Mouse (Mus musculus): ENCODE results near the gene Sik3. TPM values are rescaled to one million over a fixed set of nuclear protein-coding genes. Genes with fewer than 3 reads are reported as not detected.

Gene Sik3
- polyA plus RNA-seq, 1 experiment from 2014 or later: 13.4 TPM

DNA sequence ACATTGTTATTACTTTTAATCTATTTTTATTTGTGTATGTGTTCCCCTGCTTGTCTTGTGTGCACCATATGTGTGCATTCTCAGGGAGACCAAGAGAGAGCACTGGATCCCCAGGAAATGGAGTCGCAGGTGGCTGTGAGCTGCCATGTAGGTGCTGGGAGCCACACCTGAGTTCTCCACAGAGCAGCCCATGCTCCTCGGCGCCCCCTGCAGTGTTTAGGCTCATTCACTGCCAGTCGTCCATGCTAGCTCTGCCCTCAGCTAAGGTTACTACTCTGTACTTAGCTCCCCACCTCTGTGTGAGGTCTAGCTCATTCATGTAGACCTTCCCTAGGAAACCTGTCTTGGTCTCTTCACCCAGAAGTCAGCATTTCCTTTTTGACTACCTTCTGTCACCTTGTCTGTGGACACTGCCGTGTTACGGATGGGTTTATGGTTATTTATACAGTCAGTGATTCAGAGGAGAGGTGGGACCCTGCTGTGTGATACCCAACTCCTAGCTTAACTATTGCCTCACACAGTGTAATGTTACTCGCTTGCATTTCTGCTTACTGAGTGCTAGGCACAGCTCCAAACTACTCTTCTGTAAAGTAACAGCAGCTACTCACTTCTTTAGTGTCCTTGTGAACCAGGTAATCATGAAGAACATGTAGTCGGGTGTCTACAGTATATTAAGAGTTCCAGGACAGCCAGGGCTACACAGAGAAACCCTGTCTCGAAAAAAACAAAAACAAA, 59.6 kb downstream of the Sik3 start:
- 62% methylated on average over 9 of the region's 9 CpGs for WGBS

DNA sequence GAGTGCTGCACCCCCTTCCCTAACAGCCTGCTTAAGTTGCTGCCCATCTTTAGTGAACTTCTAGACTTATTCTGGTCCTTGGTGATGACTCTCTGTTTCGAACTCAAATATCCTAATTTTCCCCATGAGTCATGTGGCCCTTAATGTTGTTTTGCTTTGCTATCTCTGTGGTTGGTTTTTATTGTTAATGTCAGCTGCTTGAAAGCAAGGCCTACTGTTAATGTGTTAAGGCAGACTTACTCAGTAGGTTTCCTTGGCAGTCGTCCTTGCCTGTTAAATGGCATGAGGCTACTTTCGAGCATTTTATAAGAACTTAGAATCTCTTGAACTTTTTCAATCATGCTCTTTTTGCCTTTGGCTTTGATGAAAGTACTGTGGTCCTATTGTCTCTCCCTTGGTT, 60.8 kb downstream of the Sik3 start:
- no peaks in the 10 kb centered on the region for H3K36me3 ChIP-seq (ENCODE audit: control insufficient read depth, insufficient read depth, low read length)
- no peaks in the 10 kb centered on the region for H3K27me3 ChIP-seq (replicated peaks; ENCODE audit: control insufficient read depth, insufficient read depth, low read length)
- DNase-seq (ENCODE audit: low spot score) (no peak), ATAC-seq (ENCODE audit: low read depth) (no peak)
- no peak overlapping the region for H3K4me2 ChIP-seq (ENCODE audit: low read depth, low read length)
- H3K27ac ChIP-seq (replicated peaks; ENCODE audit: low read depth, low read length): no peak overlapping the region
- 65% methylated on average over 3 of the region's 3 CpGs for WGBS
- H3K9me3 ChIP-seq (ENCODE audit: control insufficient read depth, low read length): no peaks in the 10 kb centered on the region
- H3K9ac ChIP-seq (ENCODE audit: low read depth, low read length): no peak overlapping the region
- H3K4me3 ChIP-seq (ENCODE audit: low read depth, low read length): no peak overlapping the region
- peaks cover 18% of the 10 kb centered on the region for H3K4me1 ChIP-seq (ENCODE audit: control insufficient read depth, insufficient read depth, low read length)

More for the DNA sequence above, 59.6 kb downstream of the Sik3 start:
- Histone ChIP-seq H3K9ac (ENCODE audit: low read depth, low read length) (no peak overlapping the region), H3K27ac (replicated peaks; ENCODE audit: low read depth, low read length) (no peak overlapping the region), H3K4me1 (ENCODE audit: control insufficient read depth, insufficient read depth, low read length) (peaks cover 24% of the 10 kb centered on the region), H3K4me2 (ENCODE audit: low read depth, low read length) (no peak overlapping the region), H3K27me3 (replicated peaks; ENCODE audit: control insufficient read depth, insufficient read depth, low read length) (no peaks in the 10 kb centered on the region), H3K36me3 (ENCODE audit: control insufficient read depth, insufficient read depth, low read length) (no peaks in the 10 kb centered on the region), H3K9me3 (ENCODE audit: control insufficient read depth, low read length) (no peaks in the 10 kb centered on the region), H3K4me3 (ENCODE audit: low read depth, low read length) (no peak overlapping the region)
- no peak for DNase-seq (ENCODE audit: low spot score)
- ATAC-seq (ENCODE audit: low read depth): no peak

DNA sequence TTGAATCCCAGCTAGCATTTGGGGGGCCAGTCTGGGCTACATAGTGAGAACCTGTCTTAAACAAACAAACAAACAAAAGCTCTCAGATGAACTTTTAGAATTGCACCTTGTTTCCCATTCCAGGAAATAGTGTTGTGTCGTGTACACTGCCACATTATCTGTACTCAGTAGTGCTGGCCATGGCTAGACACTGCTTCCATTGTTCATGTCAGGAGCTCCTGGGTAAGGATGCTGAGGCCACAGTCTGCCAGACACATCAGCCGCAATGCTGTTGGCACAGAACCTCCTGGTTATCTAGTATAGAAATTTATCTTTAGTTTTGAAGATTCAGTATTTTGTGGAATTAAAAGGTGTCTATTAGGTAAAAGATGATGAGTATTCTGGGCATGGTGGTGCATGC, 63.0 kb downstream of the Sik3 start:
- WGBS: 40% methylated on average over 2 of the region's 2 CpGs
- Histone ChIP-seq H3K27me3 (replicated peaks; ENCODE audit: control insufficient read depth, insufficient read depth, low read length) (no peaks in the 10 kb centered on the region), H3K27ac (replicated peaks; ENCODE audit: low read depth, low read length) (no peak overlapping the region), H3K4me1 (ENCODE audit: control insufficient read depth, insufficient read depth, low read length) (peaks cover 12% of the 10 kb centered on the region), H3K36me3 (ENCODE audit: control insufficient read depth, insufficient read depth, low read length) (no peaks in the 10 kb centered on the region), H3K4me2 (ENCODE audit: low read depth, low read length) (no peak overlapping the region), H3K9me3 (ENCODE audit: control insufficient read depth, low read length) (no peaks in the 10 kb centered on the region), H3K9ac (ENCODE audit: low read depth, low read length) (no peak overlapping the region), H3K4me3 (ENCODE audit: low read depth, low read length) (no peak overlapping the region)
- no peak for DNase-seq (ENCODE audit: low spot score)
- no peak for ATAC-seq (ENCODE audit: low read depth)

DNA sequence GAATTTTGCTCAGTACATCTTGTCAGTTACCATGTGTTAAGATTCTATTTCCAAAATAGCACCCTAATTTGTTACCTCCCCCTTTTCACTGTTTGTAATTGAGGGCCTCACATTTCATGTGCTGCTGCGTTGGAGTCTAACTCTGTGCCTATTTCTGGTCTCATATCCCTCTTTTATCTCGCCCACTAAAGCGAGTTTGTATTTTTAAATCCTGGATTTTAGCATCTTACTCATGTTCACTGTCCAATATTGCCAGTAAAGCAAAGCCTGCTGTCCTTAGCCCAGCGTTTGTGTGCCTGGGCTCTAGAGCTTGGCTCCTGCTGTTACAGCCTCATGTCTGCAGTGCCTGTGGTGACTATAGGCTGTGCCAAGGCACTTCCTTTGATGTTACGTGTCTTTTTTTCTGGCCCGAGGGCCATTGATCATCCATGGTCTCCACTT, 69.8 kb downstream of the Sik3 start:
- Histone ChIP-seq H3K9me3 (ENCODE audit: control insufficient read depth, low read length) (no peaks in the 10 kb centered on the region), H3K4me1 (ENCODE audit: control insufficient read depth, insufficient read depth, low read length) (peaks cover 8% of the 10 kb centered on the region; the same call in 1 of the 2 replicates), H3K4me2 (ENCODE audit: low read depth, low read length) (no peak overlapping the region), H3K36me3 (ENCODE audit: control insufficient read depth, insufficient read depth, low read length) (no peaks in the 10 kb centered on the region), H3K9ac (ENCODE audit: low read depth, low read length) (no peak overlapping the region), H3K4me3 (ENCODE audit: low read depth, low read length) (no peak overlapping the region), H3K27ac (replicated peaks; ENCODE audit: low read depth, low read length) (no peak overlapping the region), H3K27me3 (replicated peaks; ENCODE audit: control insufficient read depth, insufficient read depth, low read length) (no peaks in the 10 kb centered on the region)
- WGBS: 47% methylated on average over 6 of the region's 6 CpGs
- no peak for ATAC-seq (ENCODE audit: low read depth)
- DNase-seq (ENCODE audit: low spot score): no peak

DNA sequence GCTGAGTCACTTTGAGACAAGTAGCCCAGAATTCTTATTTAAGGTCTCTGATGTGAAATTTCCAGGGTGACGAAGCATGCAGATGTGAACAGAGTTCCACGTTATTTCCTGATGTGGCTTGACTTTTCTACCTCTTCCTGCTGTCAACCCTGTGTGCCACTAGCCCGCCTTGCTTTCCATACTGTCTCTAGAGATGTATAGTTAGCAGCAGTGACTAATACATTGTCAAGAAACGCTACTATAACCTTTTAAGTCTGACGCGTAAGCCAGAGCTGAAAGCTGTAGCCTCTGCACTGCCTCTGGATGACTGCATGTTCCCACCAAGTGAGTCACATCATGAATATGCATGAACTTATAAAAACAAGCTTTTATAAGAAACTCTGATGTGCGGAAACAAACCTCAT, 70.9 kb downstream of the Sik3 start:
- no peak overlapping the region for H3K27ac ChIP-seq (replicated peaks; ENCODE audit: low read depth, low read length)
- no peak for ATAC-seq (ENCODE audit: low read depth)
- no peak overlapping the region for H3K4me3 ChIP-seq (ENCODE audit: low read depth, low read length)
- H3K9me3 ChIP-seq (ENCODE audit: control insufficient read depth, low read length): no peaks in the 10 kb centered on the region
- no peak overlapping the region for H3K9ac ChIP-seq (ENCODE audit: low read depth, low read length)
- no peak for DNase-seq (ENCODE audit: low spot score)
- no peaks in the 10 kb centered on the region for H3K27me3 ChIP-seq (replicated peaks; ENCODE audit: control insufficient read depth, insufficient read depth, low read length)
- no peak overlapping the region for H3K4me2 ChIP-seq (ENCODE audit: low read depth, low read length)
- WGBS: 85% methylated on average over 7 of the region's 7 CpGs
- peaks cover 8% of the 10 kb centered on the region; the same call in 1 of the 2 replicates for H3K4me1 ChIP-seq (ENCODE audit: control insufficient read depth, insufficient read depth, low read length)
- no peaks in the 10 kb centered on the region for H3K36me3 ChIP-seq (ENCODE audit: control insufficient read depth, insufficient read depth, low read length)

DNA sequence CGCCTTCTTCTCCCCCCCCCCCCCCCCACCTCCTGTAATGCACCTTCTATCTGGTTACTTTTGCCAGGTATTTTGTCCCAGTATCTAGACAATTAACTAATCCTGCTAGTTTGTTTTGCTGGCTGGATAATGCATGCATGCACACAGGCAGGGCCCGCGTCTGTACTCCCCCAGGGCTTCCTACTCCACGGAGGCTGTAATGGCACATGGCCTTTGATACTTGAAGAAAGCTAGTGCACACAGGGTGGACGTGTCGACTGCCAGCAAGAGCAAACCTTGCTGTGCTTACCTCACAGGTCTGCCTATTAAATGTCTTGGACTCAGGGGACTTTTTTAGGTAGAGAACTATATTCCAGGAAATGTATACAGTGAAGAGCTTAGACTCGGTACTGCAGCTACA, 73.3 kb downstream of the Sik3 start:
- Histone ChIP-seq H3K9ac (ENCODE audit: low read depth, low read length) (no peak overlapping the region), H3K4me2 (ENCODE audit: low read depth, low read length) (no peak overlapping the region), H3K4me1 (ENCODE audit: control insufficient read depth, insufficient read depth, low read length) (peaks cover 8% of the 10 kb centered on the region; the same call in 1 of the 2 replicates), H3K36me3 (ENCODE audit: control insufficient read depth, insufficient read depth, low read length) (no peaks in the 10 kb centered on the region), H3K9me3 (ENCODE audit: control insufficient read depth, low read length) (no peaks in the 10 kb centered on the region), H3K4me3 (ENCODE audit: low read depth, low read length) (no peak overlapping the region), H3K27ac (replicated peaks; ENCODE audit: low read depth, low read length) (no peak overlapping the region), H3K27me3 (replicated peaks; ENCODE audit: control insufficient read depth, insufficient read depth, low read length) (no peaks in the 10 kb centered on the region)
- ATAC-seq (ENCODE audit: low read depth) (no peak), DNase-seq (ENCODE audit: low spot score) (no peak)
- WGBS: 44% methylated on average over 7 of the region's 7 CpGs

DNA sequence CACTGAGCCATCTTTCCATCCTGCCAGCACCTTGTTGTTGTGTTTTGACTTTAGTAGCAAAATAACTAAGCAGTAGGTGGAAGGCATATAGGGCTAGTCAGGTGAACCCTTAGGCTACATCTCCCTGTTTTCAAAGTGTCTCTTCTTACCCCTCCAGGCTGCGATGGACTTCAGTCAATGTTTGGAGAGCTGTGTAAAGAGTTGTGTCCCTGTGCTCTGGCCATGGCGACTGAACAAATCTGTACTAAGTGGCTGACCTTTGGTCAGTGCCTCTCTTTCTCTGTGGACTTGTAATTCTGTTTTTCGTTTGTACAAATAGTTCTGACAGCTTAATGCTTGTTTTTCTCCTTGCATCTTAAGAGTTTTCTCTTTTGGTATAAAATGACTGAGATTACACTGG, 74.2 kb downstream of the Sik3 start:
- Histone ChIP-seq H3K27ac (replicated peaks; ENCODE audit: low read depth, low read length) (no peak overlapping the region), H3K4me1 (ENCODE audit: control insufficient read depth, insufficient read depth, low read length) (peaks cover 8% of the 10 kb centered on the region; the same call in 1 of the 2 replicates), H3K4me2 (ENCODE audit: low read depth, low read length) (no peak overlapping the region), H3K36me3 (ENCODE audit: control insufficient read depth, insufficient read depth, low read length) (no peaks in the 10 kb centered on the region), H3K27me3 (replicated peaks; ENCODE audit: control insufficient read depth, insufficient read depth, low read length) (no peaks in the 10 kb centered on the region), H3K9ac (ENCODE audit: low read depth, low read length) (no peak overlapping the region), H3K9me3 (ENCODE audit: control insufficient read depth, low read length) (no peaks in the 10 kb centered on the region), H3K4me3 (ENCODE audit: low read depth, low read length) (no peak overlapping the region)
- DNase-seq (ENCODE audit: low spot score) (no peak), ATAC-seq (ENCODE audit: low read depth) (no peak)
- WGBS: 73% methylated on average over 3 of the region's 3 CpGs

DNA sequence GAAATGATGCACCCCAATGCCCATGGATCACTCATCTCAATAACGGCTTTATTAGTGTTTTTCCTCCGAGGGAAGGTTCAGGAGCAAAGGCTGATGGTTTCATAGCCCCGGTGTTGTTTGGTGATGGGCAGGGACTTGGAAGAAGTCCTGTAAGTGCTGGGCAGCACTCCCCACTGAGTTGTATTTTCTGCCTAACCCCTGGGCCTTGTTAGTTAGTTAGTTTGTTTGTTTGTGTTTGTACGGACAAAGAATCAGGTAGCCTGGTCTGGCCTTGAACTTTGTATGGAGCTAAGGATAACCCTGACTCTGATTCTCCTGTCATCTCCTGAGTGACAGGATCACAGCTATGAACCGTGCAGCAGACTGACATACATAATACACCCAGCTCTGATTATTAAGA, 74.8 kb downstream of the Sik3 start:
- Histone ChIP-seq H3K4me1 (ENCODE audit: control insufficient read depth, insufficient read depth, low read length) (peaks cover 3% of the 10 kb centered on the region; the same call in 1 of the 2 replicates), H3K4me3 (ENCODE audit: low read depth, low read length) (no peak overlapping the region), H3K4me2 (ENCODE audit: low read depth, low read length) (no peak overlapping the region), H3K27me3 (replicated peaks; ENCODE audit: control insufficient read depth, insufficient read depth, low read length) (no peaks in the 10 kb centered on the region), H3K9ac (ENCODE audit: low read depth, low read length) (no peak overlapping the region), H3K36me3 (ENCODE audit: control insufficient read depth, insufficient read depth, low read length) (no peaks in the 10 kb centered on the region), H3K27ac (replicated peaks; ENCODE audit: low read depth, low read length) (no peak overlapping the region), H3K9me3 (ENCODE audit: control insufficient read depth, low read length) (no peaks in the 10 kb centered on the region)
- DNase-seq (ENCODE audit: low spot score) (no peak), ATAC-seq (ENCODE audit: low read depth) (no peak)
- 70% methylated on average over 5 of the region's 5 CpGs for WGBS

DNA sequence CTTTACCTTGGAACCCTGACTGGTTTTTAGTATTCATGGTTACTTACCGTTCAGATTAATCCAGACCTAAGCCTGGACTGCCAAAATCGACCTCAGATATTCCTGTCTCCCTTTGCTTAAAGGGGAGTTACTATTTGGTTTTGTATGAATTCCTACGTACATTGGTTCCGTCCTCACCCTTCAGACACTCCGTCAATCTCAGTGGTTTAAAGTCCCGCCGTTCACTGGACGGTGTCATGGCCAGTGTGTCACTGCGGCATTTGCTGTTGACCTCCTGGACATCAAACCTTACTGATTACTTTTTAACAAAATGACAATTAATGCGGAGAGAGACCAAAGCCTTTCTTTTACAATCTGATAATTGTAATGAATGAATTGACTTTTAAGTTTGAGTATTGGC, 76.1 kb downstream of the Sik3 start:
- H3K9ac ChIP-seq (ENCODE audit: low read depth, low read length): no peak overlapping the region
- no peak overlapping the region for H3K4me3 ChIP-seq (ENCODE audit: low read depth, low read length)
- ATAC-seq (ENCODE audit: low read depth) (no peak), DNase-seq (ENCODE audit: low spot score) (no peak)
- H3K4me2 ChIP-seq (ENCODE audit: low read depth, low read length): no peak overlapping the region
- 88% methylated on average over 10 of the region's 10 CpGs for WGBS
- H3K36me3 ChIP-seq (ENCODE audit: control insufficient read depth, insufficient read depth, low read length): no peaks in the 10 kb centered on the region
- no peaks in the 10 kb centered on the region for H3K27me3 ChIP-seq (replicated peaks; ENCODE audit: control insufficient read depth, insufficient read depth, low read length)
- H3K27ac ChIP-seq (replicated peaks; ENCODE audit: low read depth, low read length): no peak overlapping the region
- no peaks in the 10 kb centered on the region for H3K9me3 ChIP-seq (ENCODE audit: control insufficient read depth, low read length)
- no peaks in the 10 kb centered on the region for H3K4me1 ChIP-seq (ENCODE audit: control insufficient read depth, insufficient read depth, low read length)

All from embryonic facial prominence, embryonic 14.5 days (tissue).